17 mouse cellular contexts compared by ENCODE assay signal in genomic region chr4:7215048-7216030, GRCm38 (mm10).
DNase-seq lines count a peak whose midpoint lies in the region; ATAC-seq lines count a peak whose summit lies in the region.
"Had no signal": no experiment of that assay in that cellular context is flagged by ENCODE, and none has a peak within 500 bp of the region (broad histone marks: within the 10 kb centered on the region; RNA-seq: fewer than 3 reads in every experiment).

No protein-coding gene starts in this region.

- ATAC-seq in hindbrain, embryonic 12.5 days (ENCODE audit: low FRiP score): 0 out of 2 replicates have a peak, but pooled peaks have one; percentile 58
- peak; percentile 71; the same call in 1 of the 2 replicates for ATAC-seq in neural tube, embryonic 12.5 days (ENCODE audit: low FRiP score, low read depth)
- ATAC-seq: intestine, postnatal 0 days had no signal

- H3K27me3 ChIP-seq in hindbrain, embryonic 12.5 days: no peaks in the 10 kb centered on the region
- no peaks in the 10 kb centered on the region for H3K27me3 ChIP-seq in hindbrain, embryonic 10.5 days (ENCODE audit: insufficient read depth, poor library complexity, severe bottlenecking)
- no peaks in the 10 kb centered on the region for H3K27me3 ChIP-seq in neural tube, embryonic 12.5 days (replicated peaks)
- H3K27me3 ChIP-seq: hindbrain, embryonic 15.5 days; limb, embryonic 12.5 days; megakaryocyte, embryonic 14.5 days had no signal

- no peak overlapping the region for H3K4me2 ChIP-seq in hindbrain, embryonic 12.5 days (replicated peaks)
- no peak overlapping the region for H3K4me2 ChIP-seq in neural tube, embryonic 12.5 days (replicated peaks)
- H3K4me2 ChIP-seq: hindbrain, embryonic 15.5 days; limb, embryonic 12.5 days had no signal

- H3K27ac ChIP-seq in hindbrain, embryonic 12.5 days: no peak overlapping the region
- no peak overlapping the region for H3K27ac ChIP-seq in hindbrain, embryonic 10.5 days
- H3K27ac ChIP-seq in neural tube, embryonic 12.5 days: no peak overlapping the region
- H3K27ac ChIP-seq: hindbrain, embryonic 15.5 days; left cerebral cortex, adult 2 months; limb, embryonic 12.5 days had no signal

- no peak for DNase-seq in hindbrain, embryonic 10.5 days (ENCODE audit: low spot score)
- DNase-seq in neural tube, embryonic 10.5 days (ENCODE audit: extremely low spot score, low spot score): no peak
- DNase-seq in forelimb bud, embryonic 11.5 days (ENCODE audit: low read depth, low spot score): peak; percentile 38
- no peak for DNase-seq in testis, postnatal 10 days (ENCODE audit: low spot score)
- DNase-seq in right cerebral cortex, postnatal 14 days: no peak
- DNase-seq: cerebellum, postnatal 10 days; gastrocnemius, postnatal 36 days; kidney, postnatal 10 days; lung, postnatal 10 days; right cerebral cortex, postnatal 4 days had no signal

- H3K4me1 ChIP-seq in hindbrain, embryonic 12.5 days: 0 out of 2 replicates have a peak, but pooled peaks cover 3% of the 10 kb centered on the region
- no peaks in the 10 kb centered on the region for H3K4me1 ChIP-seq in hindbrain, embryonic 10.5 days (replicated peaks)
- no peaks in the 10 kb centered on the region for H3K4me1 ChIP-seq in neural tube, embryonic 12.5 days
- H3K4me1 ChIP-seq: hindbrain, embryonic 15.5 days had no signal

- no peaks in the 10 kb centered on the region for H3K36me3 ChIP-seq in hindbrain, embryonic 12.5 days
- H3K36me3 ChIP-seq in hindbrain, embryonic 10.5 days: no peaks in the 10 kb centered on the region
- no peaks in the 10 kb centered on the region for H3K36me3 ChIP-seq in neural tube, embryonic 12.5 days
- H3K36me3 ChIP-seq: hindbrain, embryonic 15.5 days; limb, embryonic 12.5 days had no signal

- no peak overlapping the region for H3K9ac ChIP-seq in hindbrain, embryonic 12.5 days
- H3K9ac ChIP-seq in neural tube, embryonic 12.5 days: no peak overlapping the region
- H3K9ac ChIP-seq: hindbrain, embryonic 15.5 days; limb, embryonic 12.5 days had no signal

- no peak overlapping the region for H3K4me3 ChIP-seq in hindbrain, embryonic 12.5 days
- no peak overlapping the region for H3K4me3 ChIP-seq in hindbrain, embryonic 10.5 days
- H3K4me3 ChIP-seq in neural tube, embryonic 12.5 days: no peak overlapping the region
- H3K4me3 ChIP-seq: hindbrain, embryonic 15.5 days; left cerebral cortex, adult 2 months; limb, embryonic 12.5 days; megakaryocyte, embryonic 14.5 days had no signal

- WGBS in hindbrain, embryonic 12.5 days: 78% methylated on average over 5 of the region's 5 CpGs
- WGBS in hindbrain, embryonic 10.5 days: 82% methylated on average over 5 of the region's 5 CpGs
- WGBS in neural tube, embryonic 12.5 days: 72% methylated on average over 5 of the region's 5 CpGs

- no peaks in the 10 kb centered on the region for H3K9me3 ChIP-seq in hindbrain, embryonic 12.5 days (replicated peaks)
- no peaks in the 10 kb centered on the region for H3K9me3 ChIP-seq in hindbrain, embryonic 10.5 days
- no peaks in the 10 kb centered on the region for H3K9me3 ChIP-seq in neural tube, embryonic 12.5 days
- H3K9me3 ChIP-seq: hindbrain, embryonic 15.5 days; limb, embryonic 12.5 days; megakaryocyte, embryonic 14.5 days had no signal
